Mouse (Mus musculus): ENCODE results near the gene Ptms. TPM values are rescaled to one million over a fixed set of nuclear protein-coding genes. Genes with fewer than 3 reads are reported as not detected.

Ptms gene
- polyA plus RNA-seq, 1 experiment from 2014 or later, result 700 TPM

Other genes with a start within 250 kb of the Ptms start
- 95.3 and 101 TPM in 2 replicates for gene Emg1, start 207.9 kb downstream of the Ptms start, polyA plus RNA-seq (2015; fragmentation: Nextera tagmentation; extraction: Ambion mirVana)
- gene Phb2, start 207.8 kb downstream of the Ptms start, polyA plus RNA-seq (2015; fragmentation: Nextera tagmentation; extraction: Ambion mirVana), result 240 and 245 TPM in 2 replicates
- gene Ptpn6, start 181.4 kb downstream of the Ptms start, polyA plus RNA-seq (2015; fragmentation: Nextera tagmentation; extraction: Ambion mirVana), result 2.4 and 4.0 TPM in 2 replicates
- gene Grcc10, start 178.7 kb downstream of the Ptms start, polyA plus RNA-seq (2015; fragmentation: Nextera tagmentation; extraction: Ambion mirVana), result 665 and 679 TPM in 2 replicates
- not detected in 2 replicates for gene Gm45234, start 164.1 kb downstream of the Ptms start, polyA plus RNA-seq (2015; fragmentation: Nextera tagmentation; extraction: Ambion mirVana)
- gene Atn1, start 163.6 kb downstream of the Ptms start, polyA plus RNA-seq (2015; fragmentation: Nextera tagmentation; extraction: Ambion mirVana), result 28.9 and 29.3 TPM in 2 replicates
- gene Eno2, start 150.4 kb downstream of the Ptms start, polyA plus RNA-seq (2015; fragmentation: Nextera tagmentation; extraction: Ambion mirVana), result 94.4 and 138 TPM in 2 replicates
- gene Lrrc23, start 140.4 kb downstream of the Ptms start, polyA plus RNA-seq (2015; fragmentation: Nextera tagmentation; extraction: Ambion mirVana), result 5.7 and 6.3 TPM in 2 replicates
- 9.6 and 10.1 TPM in 2 replicates for gene Spsb2, start 111.4 kb downstream of the Ptms start, polyA plus RNA-seq (2015; fragmentation: Nextera tagmentation; extraction: Ambion mirVana)
- gene Tpi1, start 105.8 kb downstream of the Ptms start, polyA plus RNA-seq (2015; fragmentation: Nextera tagmentation; extraction: Ambion mirVana), result 415 and 461 TPM in 2 replicates
- gene Usp5, start 90.6 kb downstream of the Ptms start, polyA plus RNA-seq (2015; fragmentation: Nextera tagmentation; extraction: Ambion mirVana), result 220 and 223 TPM in 2 replicates
- gene Cdca3, start 90.6 kb downstream of the Ptms start, polyA plus RNA-seq (2015; fragmentation: Nextera tagmentation; extraction: Ambion mirVana), result 18.2 and 19.5 TPM in 2 replicates
- gene Gnb3, start 79.8 kb downstream of the Ptms start, polyA plus RNA-seq (2015; fragmentation: Nextera tagmentation; extraction: Ambion mirVana), result 2.3 and 2.4 TPM in 2 replicates
- 13.4 and 15.4 TPM in 2 replicates for gene P3h3, start 62.4 kb downstream of the Ptms start, polyA plus RNA-seq (2015; fragmentation: Nextera tagmentation; extraction: Ambion mirVana)
- gene Gpr162, start 56.1 kb downstream of the Ptms start, polyA plus RNA-seq (2015; fragmentation: Nextera tagmentation; extraction: Ambion mirVana), result 36.6 and 40.0 TPM in 2 replicates
- gene Cd4, start 31.9 kb downstream of the Ptms start, polyA plus RNA-seq (2015; fragmentation: Nextera tagmentation; extraction: Ambion mirVana), result 0.11 TPM in 1 of 2 replicates, not detected in the other
- gene Lag3, start 8.4 kb downstream of the Ptms start, polyA plus RNA-seq (2015; fragmentation: Nextera tagmentation; extraction: Ambion mirVana), result 2.5 and 3.9 TPM in 2 replicates
- gene Mlf2, start 11.3 kb upstream of the Ptms start, polyA plus RNA-seq (2015; fragmentation: Nextera tagmentation; extraction: Ambion mirVana), result 543 and 556 TPM in 2 replicates
- 87.6 and 94.0 TPM in 2 replicates for gene Cops7a, start 45.4 kb upstream of the Ptms start, polyA plus RNA-seq (2015; fragmentation: Nextera tagmentation; extraction: Ambion mirVana)
- gene Pianp, start 76.6 kb upstream of the Ptms start, polyA plus RNA-seq (2015; fragmentation: Nextera tagmentation; extraction: Ambion mirVana), result 69.1 and 87.1 TPM in 2 replicates
- gene Zfp384, start 89.0 kb upstream of the Ptms start, polyA plus RNA-seq (2015; fragmentation: Nextera tagmentation; extraction: Ambion mirVana), result 11.2 and 14.2 TPM in 2 replicates
- gene Ing4, start 119.7 kb upstream of the Ptms start, polyA plus RNA-seq (2015; fragmentation: Nextera tagmentation; extraction: Ambion mirVana), result 141 and 155 TPM in 2 replicates
- 18.0 and 18.3 TPM in 2 replicates for gene Acrbp, start 129.6 kb upstream of the Ptms start, polyA plus RNA-seq (2015; fragmentation: Nextera tagmentation; extraction: Ambion mirVana)
- gene Lpar5, start 147.8 kb upstream of the Ptms start, polyA plus RNA-seq (2015; fragmentation: Nextera tagmentation; extraction: Ambion mirVana), result 0.45 and 0.60 TPM in 2 replicates
- gene Chd4, start 175.9 kb upstream of the Ptms start, polyA plus RNA-seq (2015; fragmentation: Nextera tagmentation; extraction: Ambion mirVana), result 59.7 and 74.3 TPM in 2 replicates
- 49.2 and 49.3 TPM in 2 replicates for gene Nop2, start 211.8 kb upstream of the Ptms start, polyA plus RNA-seq (2015; fragmentation: Nextera tagmentation; extraction: Ambion mirVana)
- gene Iffo1, start 225.1 kb upstream of the Ptms start, polyA plus RNA-seq (2015; fragmentation: Nextera tagmentation; extraction: Ambion mirVana), result 21.1 and 21.2 TPM in 2 replicates
- 1,326 and 1,443 TPM in 2 replicates for gene Gapdh, start 246.4 kb upstream of the Ptms start, polyA plus RNA-seq (2015; fragmentation: Nextera tagmentation; extraction: Ambion mirVana)